Mouse (Mus musculus) ES-E14 (cell line): ENCODE results near the gene Pakap. TPM values are rescaled to one million over a fixed set of nuclear protein-coding genes. Genes with fewer than 3 reads are reported as not detected.

Experiments used
- DNase-seq: peaks from one replicate; pipeline ENCODE4 v3.0.0-alpha.2; 2013; ENCODE audit warnings: low read depth, low spot score
- H3K27ac ChIP-seq: 2 replicates; pipeline ENCODE4 v1.5.1; 2012; ENCODE audit warnings: low read depth, mild to moderate bottlenecking, low read length, moderate library complexity, mixed read lengths; ENCODE audit not compliant: poor library complexity, insufficient read depth, severe bottlenecking
- H3K36me3 ChIP-seq: 2 replicates; pipeline ENCODE4 v1.6.1; 2012; ENCODE audit warnings: mild to moderate bottlenecking, low read length, moderate library complexity, mixed read lengths; ENCODE audit not compliant: control insufficient read depth, poor library complexity, insufficient read depth, severe bottlenecking
- H3K4me1 ChIP-seq, 2 experiments: fragments of 150-350 bp in 1 of 2; sonication (generic) in 1 of 2; 2 replicates each; pipeline ENCODE4 v1.6.1; 2012; ENCODE audit warnings: low read length in 2 of 2, mild to moderate bottlenecking in 1 of 2, mixed read lengths in 1 of 2; ENCODE audit not compliant: control insufficient read depth in 2 of 2, insufficient read depth in 2 of 2, poor library complexity in 1 of 2
- H3K4me3 ChIP-seq, 2 experiments: fragments of 150-350 bp in 1 of 2; sonication (generic) in 1 of 2; 2 replicates each; pipeline ENCODE4 v1.5.1; 2012; ENCODE audit warnings: low read length in 2 of 2, low read depth in 1 of 2, mild to moderate bottlenecking in 1 of 2, mixed read lengths in 1 of 2; ENCODE audit not compliant: insufficient read depth in 1 of 2, poor library complexity in 1 of 2, severe bottlenecking in 1 of 2
- H3K9ac ChIP-seq: 2 replicates; pipeline ENCODE4 v1.6.1; 2012; ENCODE audit warnings: low read depth, mild to moderate bottlenecking, low read length, mixed read lengths; ENCODE audit not compliant: poor library complexity, insufficient read depth, severe bottlenecking
- H3K9me3 ChIP-seq: fragments of 150-350 bp; sonication (generic); 2 replicates; pipeline ENCODE4 v1.6.1; 2012; ENCODE audit warnings: low read depth, mild to moderate bottlenecking, low read length; ENCODE audit not compliant: control insufficient read depth, insufficient read depth
- CHD2 ChIP-seq: IDR thresholded peaks from 2 replicates; pipeline ENCODE4 v1.6.1; 2014; ENCODE audit warnings: mild to moderate bottlenecking, low read depth, low read length, inconsistent platforms
- HCFC1 ChIP-seq: IDR thresholded peaks from 2 replicates; pipeline ENCODE4 v1.6.1; 2012; ENCODE audit warnings: low read length, inconsistent platforms, borderline replicate concordance; ENCODE audit not compliant: insufficient read depth
- MAFK ChIP-seq: IDR thresholded peaks from 2 replicates; pipeline ENCODE4 v1.6.1; 2014; ENCODE audit warnings: mild to moderate bottlenecking, low read depth, low read length, inconsistent platforms; ENCODE audit not compliant: insufficient read depth
- ZC3H11A ChIP-seq: IDR thresholded peaks from 2 replicates; pipeline ENCODE4 v1.6.1; 2012; ENCODE audit warnings: low read depth, mild to moderate bottlenecking, inconsistent platforms, low read length, borderline replicate concordance
- ZNF384 ChIP-seq: IDR thresholded peaks from 2 replicates; pipeline ENCODE4 v1.6.1; 2012; ENCODE audit warnings: low read depth, low read length, inconsistent platforms
- in situ Hi-C, 2 experiments: fragments of 600-800 bp; cut with MboI; formaldehyde crosslinking; loops; one replicate each; pipeline ENCODE4 v1.15.1; 2025; ENCODE audit warnings: low sequenced_read_pairs in 2 of 2, inconsistent platforms in 1 of 2; ENCODE audit not compliant: unreplicated experiment in 2 of 2
- total RNA-seq: library from RNA; depleted of rRNA; stranded (reverse); fragments of 300-350 nt; gene quantifications from 2 replicates; pipeline ENCODE4 v1.2.3, GENCODE M21; 2012

Pakap gene
- total RNA-seq, 1 experiment: 5.8 TPM

DNA sequence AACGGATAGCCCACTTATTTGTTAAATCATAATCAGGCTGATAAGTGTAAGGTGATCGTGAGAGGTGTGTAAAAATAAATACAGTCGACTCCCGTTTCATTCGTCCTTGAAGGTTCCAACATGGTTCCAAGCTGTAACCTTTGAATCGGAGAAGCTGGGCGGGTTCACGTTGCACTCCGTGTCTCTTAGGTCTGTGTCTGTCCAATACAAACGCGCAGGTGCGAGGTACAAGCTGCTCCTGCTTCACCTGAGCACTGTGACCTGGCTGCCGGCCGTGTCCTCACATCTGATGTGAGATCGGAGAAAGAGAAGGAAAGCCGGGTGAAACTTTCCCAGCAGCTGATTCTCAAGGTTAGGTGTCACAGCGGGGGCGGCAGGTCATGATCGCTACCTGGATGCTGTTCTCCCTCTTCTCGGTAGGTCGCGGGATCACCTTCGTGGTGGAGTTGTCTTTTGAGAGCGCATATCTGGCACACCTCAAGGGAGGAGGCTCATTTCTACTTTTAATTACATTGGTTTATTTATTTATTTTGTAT lies 252.9 kb downstream of the Pakap start:
- Histone ChIP-seq H3K36me3 (no peaks in the 10 kb centered on the region; the same call in 1 of the 2 replicates), H3K4me1 (peaks cover 2% of the 10 kb centered on the region in 2 experiments; a peak in 1 of 4 replicates), H3K9ac (no peak overlapping the region), H3K27ac (no peak overlapping the region), H3K9me3 (no peaks in the 10 kb centered on the region), H3K4me3 (peak overlapping the region in 1 of 2 experiments; percentile 10; a peak in 1 of 4 replicates)
- in situ Hi-C loops: no loop called here
- no peak for DNase-seq
- TF ChIP-seq MAFK: no peak
- no peak for TF ChIP-seq ZNF384
- TF ChIP-seq HCFC1: no peak
- no peak for TF ChIP-seq ZC3H11A
- no peak for TF ChIP-seq CHD2

DNA sequence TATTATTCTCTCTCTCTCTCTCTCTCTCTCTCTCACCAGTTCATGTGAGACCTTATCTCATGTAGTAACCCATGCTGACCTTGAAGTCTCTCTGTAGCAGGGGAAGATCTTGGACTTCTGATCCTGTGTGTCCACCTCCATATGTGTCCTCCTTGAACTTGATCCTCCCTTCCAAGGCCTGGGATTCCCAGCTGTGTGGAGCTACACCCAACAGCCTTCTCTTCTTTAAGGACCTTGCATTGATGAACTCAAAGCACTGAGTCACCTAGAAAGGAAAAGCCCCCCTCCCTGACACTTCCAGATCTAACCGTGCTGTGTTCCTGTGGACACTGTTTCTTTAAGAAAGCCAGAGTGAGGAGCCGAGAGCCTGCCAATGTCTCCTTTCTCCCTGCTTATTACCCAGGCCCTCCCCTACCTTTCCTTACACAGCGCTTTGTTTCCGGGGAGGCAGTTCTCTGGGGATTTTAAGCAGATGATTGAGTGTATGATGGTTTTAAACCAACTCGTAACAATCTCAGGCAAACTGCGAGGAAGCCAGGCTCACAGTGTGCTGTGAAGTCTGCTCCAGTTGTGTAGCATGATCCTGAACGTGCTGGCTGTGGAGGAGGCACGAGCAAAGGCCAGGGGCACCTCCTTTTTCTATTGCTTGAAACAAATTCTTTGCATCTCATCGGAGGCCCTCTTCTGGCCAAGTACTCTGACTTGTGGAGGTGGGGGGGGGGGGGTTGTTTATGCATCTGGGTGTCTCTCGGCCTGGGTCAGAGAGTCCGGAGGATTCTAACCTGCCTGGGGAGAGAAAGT lies 253.8 kb downstream of the Pakap start:
- Histone ChIP-seq H3K4me1 (peaks cover 2% of the 10 kb centered on the region in 2 experiments; a peak in 1 of 4 replicates), H3K9me3 (no peaks in the 10 kb centered on the region), H3K4me3 (no peak overlapping the region), H3K9ac (no peak overlapping the region), H3K36me3 (no peaks in the 10 kb centered on the region; the same call in 1 of the 2 replicates), H3K27ac (no peak overlapping the region)
- TF ChIP-seq CHD2 (no peak), MAFK (no peak), ZC3H11A (no peak), HCFC1 (no peak), ZNF384 (no peak)
- no peak for DNase-seq
- in situ Hi-C loops: no loop called here

DNA sequence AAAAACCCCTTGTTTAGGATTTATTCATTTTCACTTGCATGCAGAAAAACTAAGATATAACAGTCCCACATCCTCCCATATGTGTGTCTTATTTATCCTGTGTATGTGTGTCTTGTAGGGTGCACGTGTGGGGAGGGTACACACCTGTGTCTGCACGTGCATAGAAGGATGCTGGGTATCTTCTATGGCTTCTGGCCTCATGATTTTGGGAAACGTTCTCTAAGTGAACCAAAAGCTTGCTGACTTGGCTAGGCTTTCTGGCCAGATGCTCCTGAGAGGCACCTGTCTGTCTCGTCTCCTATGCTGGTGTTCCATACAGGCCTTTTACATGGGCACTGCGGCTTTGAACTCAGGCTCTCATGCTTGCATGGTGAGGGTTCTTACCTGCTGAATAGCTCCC lies 254.7 kb downstream of the Pakap start:
- H3K9me3 ChIP-seq: no peaks in the 10 kb centered on the region
- H3K9ac ChIP-seq: no peak overlapping the region
- no peak for DNase-seq
- H3K36me3 ChIP-seq: no peaks in the 10 kb centered on the region
- H3K4me1 ChIP-seq: peaks cover 2% of the 10 kb centered on the region in 2 experiments; a peak in 1 of 4 replicates
- no peak overlapping the region for H3K27ac ChIP-seq
- H3K4me3 ChIP-seq: no peak overlapping the region
- no peak for TF ChIP-seq MAFK
- TF ChIP-seq CHD2: no peak
- in situ Hi-C loops: no loop called here

DNA sequence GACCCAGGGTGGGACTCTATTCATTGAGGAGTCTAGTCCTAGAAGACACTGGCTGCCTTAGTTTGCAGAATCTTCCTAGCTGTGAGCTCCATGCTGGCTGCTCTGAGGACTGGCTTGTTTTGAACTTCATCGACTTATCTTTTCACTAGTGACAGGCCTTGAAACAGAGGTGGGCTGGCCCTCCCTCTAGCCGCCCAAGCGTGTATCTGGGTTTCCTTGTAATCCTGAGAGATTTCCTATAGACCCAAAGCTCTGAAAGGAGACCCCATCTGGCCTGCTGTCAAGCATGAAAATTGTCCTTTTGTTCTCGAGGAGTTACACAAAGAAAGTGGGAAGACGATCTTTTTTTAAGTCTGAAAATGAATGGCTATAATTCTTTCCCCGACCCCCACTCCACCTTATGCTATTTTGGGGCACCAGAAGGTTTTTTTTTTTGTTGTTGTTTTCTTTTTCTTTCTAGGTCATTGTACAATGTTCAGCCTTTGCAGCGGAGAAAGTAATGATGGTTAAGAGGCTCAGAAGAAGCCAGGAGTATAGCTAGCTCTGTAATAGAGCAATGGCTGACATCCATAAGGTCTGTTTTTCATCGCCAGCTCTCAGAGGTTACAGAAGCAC lies 256.8 kb downstream of the Pakap start:
- no peak overlapping the region for H3K9ac ChIP-seq
- H3K27ac ChIP-seq: no peak overlapping the region
- no peaks in the 10 kb centered on the region for H3K9me3 ChIP-seq
- DNase-seq: no peak
- in situ Hi-C loops: no loop called here
- H3K4me3 ChIP-seq: no peak overlapping the region
- peaks cover 2% of the 10 kb centered on the region in 2 experiments; a peak in 1 of 4 replicates for H3K4me1 ChIP-seq
- TF ChIP-seq HCFC1 (no peak), CHD2 (no peak), MAFK (no peak), ZC3H11A (no peak), ZNF384 (no peak)
- H3K36me3 ChIP-seq: peaks cover 2% of the 10 kb centered on the region; the same call in 1 of the 2 replicates
